In genomic region chr2:128310081-128310480, GRCm38 (mm10) we compare ENCODE assay signal across 8 mouse cellular contexts.
DNase-seq lines count a peak whose midpoint lies in the region.

No protein-coding gene starts in this region.

- peak; percentile 22 to 33 for DNase-seq in cerebellum, adult 18-20 months
- DNase-seq in cerebellum, adult 9-11 months = no peak
- peak; percentile 84 for DNase-seq in adrenal gland, postnatal 14 days
- peak; percentile 90 for DNase-seq in heart, adult 8-10 months (ENCODE audit: low spot score)
- DNase-seq in layer of hippocampus, adult 8-10 months (ENCODE audit: low spot score in 2 of 2) = peak; percentile 64 to 88
- peak; percentile 74 to 78 for DNase-seq in lung, postnatal 4 days
- DNase-seq in urinary bladder, postnatal 4 days (ENCODE audit: low spot score in 2 of 2) = peak; percentile 74 to 85
- no peak for DNase-seq in T-cell, adult 2 months (ENCODE audit: low spot score)

Comparison
In these comparisons a context has a peak if more than half of its experiments do, and no peak if none do; other contexts are left out.
1. DNase-seq: peak in cerebellum, adult 18-20 months (2 of 2), adrenal gland, postnatal 14 days (single experiment), heart, adult 8-10 months (single experiment), layer of hippocampus, adult 8-10 months (2 of 2), lung, postnatal 4 days (2 of 2) and urinary bladder, postnatal 4 days (2 of 2); none in cerebellum, adult 9-11 months (single experiment) and T-cell, adult 2 months (single experiment).